Comparison of ENCODE assay signal across 16 mouse cellular contexts in genomic region chr10:44029566-44029965, GRCm38 (mm10).
A peak's percentile ranks its signal among the peaks of the same experiment; 100 is the strongest.
DNase-seq lines count a peak whose midpoint lies in the region.
"Had no signal": no experiment of that assay in that cellular context is flagged by ENCODE, and none has a peak within 500 bp of the region (broad histone marks: within the 10 kb centered on the region; RNA-seq: fewer than 3 reads in every experiment).

No protein-coding gene starts in this region.

- peak; percentile 24 for DNase-seq in lung, postnatal 36 days
- DNase-seq in lung, postnatal 14 days, result no peak
- DNase-seq in MEL-GATA-1-ER (ENCODE audit: extremely low read depth, low read depth), result peak; percentile 63
- DNase-seq in induced T-regulatory cell, adult 2 months (ENCODE audit: low read depth), result peak; percentile 39
- DNase-seq in skeletal muscle tissue, adult 2 months (ENCODE audit: low read depth, low spot score), result peak; percentile 10
- DNase-seq in right cerebral cortex, postnatal 25 days, result no peak
- DNase-seq in left cerebral cortex, adult 9 months (ENCODE audit: low spot score in 2 of 2), result no peak
- DNase-seq in kidney, postnatal 36 days, result no peak
- DNase-seq: adrenal gland, postnatal 25 days; cerebellum, adult 18-20 months; cerebellum, postnatal 36 days; gastrocnemius, postnatal 14 days; kidney, adult 9 months; kidney, postnatal 4 days; midbrain, embryonic 14.5 days; thymus, postnatal 25 days had no signal

Comparison
In these comparisons a context has a peak if more than half of its experiments do, and no peak if none do; other contexts are left out.
1. DNase-seq: peak in lung, postnatal 36 days (single experiment), MEL-GATA-1-ER (single experiment), induced T-regulatory cell, adult 2 months (single experiment) and skeletal muscle tissue, adult 2 months (single experiment); none in lung, postnatal 14 days (single experiment), right cerebral cortex, postnatal 25 days (single experiment), left cerebral cortex, adult 9 months (0 of 2) and kidney, postnatal 36 days (0 of 2).